Mouse (Mus musculus): ENCODE measurements around the gene Pdzk1.

DNA sequence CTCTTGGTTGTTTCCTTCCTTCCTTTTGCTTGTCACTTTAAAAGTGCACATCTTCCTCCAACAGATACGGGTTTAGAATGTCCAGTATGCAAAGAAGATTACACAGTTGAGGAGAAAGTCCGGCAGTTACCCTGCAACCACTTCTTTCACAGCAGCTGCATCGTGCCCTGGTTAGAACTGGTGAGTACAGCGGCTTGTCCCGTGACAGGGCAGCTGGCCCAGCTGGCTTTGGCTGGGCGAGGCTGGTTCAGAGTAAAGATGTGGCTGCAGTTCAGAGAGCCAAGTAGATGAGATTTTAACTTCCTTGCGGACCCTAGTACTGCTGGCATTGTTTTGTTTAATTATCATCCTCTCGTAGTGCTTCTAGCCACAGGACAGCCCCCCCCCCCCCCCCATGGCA lies 40.6 kb upstream of the Pdzk1 start:
- no peak for TF ChIP-seq POLR2A (IDR thresholded peaks at IDR 0.05; ENCODE audit: low read depth, low read length)
- TF ChIP-seq CTCF (conservative IDR thresholded peaks at IDR 0.05; ENCODE audit: insufficient read depth, insufficient read length, low read depth, low read length) = no peak

Data from kidney, adult 2 months (tissue).